Mouse (Mus musculus): ENCODE measurements around the gene Specc1.

GRCm38 (mm10) chr11:62265642-62266041 is 309.1 kb downstream of the Specc1 start:
- TF ChIP-seq CTCF (IDR thresholded peaks at IDR 0.05; ENCODE audit: low read depth, low read length) (no peak), POLR2A (IDR thresholded peaks at IDR 0.05; ENCODE audit: borderline replicate concordance, low read depth, low read length) (no peak)
